Mouse (Mus musculus) MEL (cell line): ENCODE results near the gene Stra8.

ENCODE experiments used
- CHD2 ChIP-seq: IDR thresholded peaks from 2 replicates; pipeline ENCODE4 v1.6.1; 2011; ENCODE audit warnings: low read length, improper control_type of control experiment
- CTCF ChIP-seq, 3 experiments: IDR thresholded peaks in 2 of 3; conservative IDR thresholded peaks in 1 of 3; 2 replicates each; pipeline ENCODE4 v1.5.1; 2011 to 2012; ENCODE audit warnings: low read length in 3 of 3, low read depth in 2 of 3, mild to moderate bottlenecking in 2 of 3, improper control_type of control experiment in 1 of 3, inconsistent platforms in 1 of 3, mixed read lengths in 1 of 3, moderate library complexity in 1 of 3; ENCODE audit not compliant: control insufficient read depth in 1 of 3, insufficient read depth in 1 of 3, poor library complexity in 1 of 3, severe bottlenecking in 1 of 3
- EP300 ChIP-seq, 2 experiments: IDR thresholded peaks; 2 replicates each; pipeline ENCODE4 v1.6.1; 2011; ENCODE audit warnings: improper control_type of control experiment in 2 of 2, low read length in 2 of 2, low read depth in 1 of 2, mild to moderate bottlenecking in 1 of 2
- ETS1 ChIP-seq: IDR thresholded peaks from 2 replicates; pipeline ENCODE4 v1.6.1; 2012; ENCODE audit warnings: low read depth, mild to moderate bottlenecking, inconsistent platforms, low read length, improper control_type of control experiment, moderate library complexity
- KAT2A ChIP-seq: conservative IDR thresholded peaks from 2 replicates; pipeline ENCODE4 v1.6.1; 2012; ENCODE audit warnings: low read depth, low read length, improper control_type of control experiment, inconsistent platforms
- MAFK ChIP-seq: IDR thresholded peaks from 2 replicates; pipeline ENCODE4 v1.6.1; 2011; ENCODE audit warnings: low read depth, mild to moderate bottlenecking, low read length, improper control_type of control experiment, borderline replicate concordance
- MXI1 ChIP-seq: IDR thresholded peaks from 2 replicates; pipeline ENCODE4 v1.6.1; 2011; ENCODE audit warnings: mild to moderate bottlenecking, low read depth, low read length, improper control_type of control experiment
- NELFE ChIP-seq: IDR thresholded peaks from 2 replicates; pipeline ENCODE4 v1.6.1; 2011; ENCODE audit warnings: low read depth, low read length, improper control_type of control experiment
- POLR2A ChIP-seq, 2 experiments: IDR thresholded peaks; 2 replicates each; pipeline ENCODE4 v1.6.1; 2011 to 2012; ENCODE audit warnings: low read length in 2 of 2, mild to moderate bottlenecking in 2 of 2, control low read depth in 1 of 2, improper control_type of control experiment in 1 of 2, low read depth in 1 of 2, moderate library complexity in 1 of 2; ENCODE audit not compliant: control insufficient read depth in 1 of 2, insufficient read depth in 1 of 2, poor library complexity in 1 of 2
- POLR2AphosphoS2 ChIP-seq: IDR thresholded peaks from 2 replicates; pipeline ENCODE4 v1.6.1; 2011; ENCODE audit warnings: low read length, improper control_type of control experiment
- SIN3A ChIP-seq: IDR thresholded peaks from 2 replicates; pipeline ENCODE4 v1.6.1; 2012; ENCODE audit warnings: low read length, improper control_type of control experiment, inconsistent platforms
- TCF12 ChIP-seq: IDR thresholded peaks from 2 replicates; pipeline ENCODE4 v1.6.1; 2014; ENCODE audit warnings: low read depth, mild to moderate bottlenecking, inconsistent platforms, low read length, improper control_type of control experiment, moderate library complexity
- USF1 ChIP-seq: IDR thresholded peaks from 2 replicates; pipeline ENCODE4 v1.6.1; 2014; ENCODE audit warnings: low read depth, mild to moderate bottlenecking, inconsistent platforms, low read length, improper control_type of control experiment, moderate library complexity
- ZC3H11A ChIP-seq: IDR thresholded peaks from 2 replicates; pipeline ENCODE4 v1.6.1; 2012; ENCODE audit warnings: low read depth, mild to moderate bottlenecking, inconsistent platforms, low read length, improper control_type of control experiment

DNA sequence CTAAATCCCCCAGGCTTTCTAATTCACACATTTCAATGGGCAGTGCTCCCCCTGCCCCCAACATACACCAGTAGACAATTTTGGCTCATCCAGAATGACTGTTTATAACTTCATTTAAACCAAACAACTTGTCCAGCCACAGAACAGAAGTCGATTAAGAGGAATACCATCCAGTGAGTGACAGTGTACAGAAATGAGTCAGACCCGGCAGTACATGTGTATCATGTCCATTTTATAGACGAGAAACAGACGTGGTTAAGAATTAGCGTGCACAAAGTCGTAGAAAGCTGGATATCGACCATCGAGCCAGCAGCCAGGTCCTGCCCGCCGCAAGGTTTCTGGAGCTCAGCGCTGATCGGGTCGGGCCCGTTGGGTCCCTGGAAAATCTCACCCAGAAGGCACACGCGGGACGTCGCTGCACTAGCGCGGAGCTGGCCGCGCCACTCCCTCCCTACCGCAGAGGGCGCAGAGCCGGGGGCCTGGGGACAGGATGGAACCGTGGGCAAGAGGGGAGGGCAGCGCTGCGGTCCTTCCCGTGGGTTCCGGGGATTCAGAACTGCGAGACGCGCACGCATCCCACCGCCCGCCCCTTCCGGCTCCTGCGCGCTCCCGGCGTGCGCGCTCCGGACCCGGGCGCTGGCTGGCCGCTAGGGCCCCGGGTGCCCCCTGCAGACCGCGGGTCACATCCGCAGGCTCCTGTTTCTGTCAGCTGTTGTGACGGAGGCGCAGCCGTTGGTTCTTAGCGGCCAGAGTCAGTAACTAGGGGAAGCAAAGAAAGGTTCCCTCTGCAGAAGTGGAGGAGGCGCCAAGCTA, 42.2 kb upstream of the Stra8 start, which contains the start of gene Cyren:
- TF ChIP-seq ETS1 (peak; percentile 95), TCF12 (peak; percentile 66; the same call in 1 of the 2 replicates), KAT2A (no peak; the same call in 1 of the 2 replicates), CHD2 (no peak), SIN3A (peak; percentile 83), NELFE (peak; percentile 84), CTCF (IDR thresholded peaks at IDR 0.05 in 2 of 3, conservative IDR thresholded peaks at IDR 0.05 in 1 of 3; ENCODE audit: control insufficient read depth in 1 of 3, insufficient read depth in 1 of 3, low read depth in 2 of 3, low read length in 3 of 3, poor library complexity in 1 of 3, severe bottlenecking in 1 of 3) (peak; percentile 30 to 72 (median 68); a peak in 5 of 6 replicates), POLR2A (IDR thresholded peaks at IDR 0.05; ENCODE audit: control insufficient read depth in 1 of 2, insufficient read depth in 1 of 2, low read depth in 1 of 2, low read length in 2 of 2, poor library complexity in 1 of 2) (peak; percentile 82 to 86), POLR2AphosphoS2 (peak; percentile 81), MXI1 (no peak; the same call in 1 of the 2 replicates), EP300 (IDR thresholded peaks at IDR 0.05; ENCODE audit: low read depth in 1 of 2, low read length in 2 of 2) (peak in 1 of 2 experiments; percentile 47; a peak in 1 of 4 replicates), MAFK (no peak), ZC3H11A (no peak), USF1 (peak; percentile 63)
